Mouse (Mus musculus): ENCODE results near the gene Kctd13.

Kctd13 gene

DNA sequence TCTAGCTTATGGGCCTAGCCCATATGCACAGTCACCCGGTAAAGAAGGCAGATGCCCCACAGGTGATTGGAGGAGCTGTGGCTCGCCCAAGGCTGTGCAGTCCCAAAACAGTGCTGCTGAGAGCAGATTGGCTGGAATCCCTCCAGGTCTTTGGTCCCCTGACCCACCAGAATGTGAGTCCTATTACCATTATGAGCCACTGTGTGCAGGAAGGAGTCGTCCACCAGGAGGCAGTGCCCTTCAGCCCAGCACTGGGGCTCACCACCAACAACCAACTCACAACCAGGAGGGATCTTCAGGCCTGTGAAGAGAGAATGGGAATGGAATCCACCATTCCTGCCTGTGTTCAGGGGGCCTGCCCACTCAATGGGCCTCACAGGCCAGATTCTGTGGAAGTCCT lies 17.9 kb downstream of the Kctd13 start:
- no peak for DNase-seq (ENCODE audit: low read depth)

DNA sequence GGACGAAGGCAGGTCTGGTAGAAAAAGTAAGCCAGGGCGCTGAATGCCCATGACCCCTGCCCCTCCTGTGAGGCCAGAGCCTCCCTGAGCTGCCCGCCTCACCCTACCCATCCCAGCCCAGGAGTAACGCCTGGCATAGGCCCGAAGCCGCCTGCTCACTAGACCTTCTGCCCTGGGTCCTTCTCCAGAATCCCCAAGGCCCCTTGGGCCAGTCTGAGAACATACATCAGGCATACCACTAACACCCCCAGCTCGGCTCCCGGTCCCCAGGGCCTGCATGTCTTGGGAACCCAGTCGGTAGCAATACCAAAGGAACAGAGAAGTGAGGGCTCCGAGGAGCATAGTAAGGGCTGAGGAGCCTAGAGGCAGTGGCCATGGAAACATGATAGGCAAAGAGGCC lies 19.9 kb downstream of the Kctd13 start:
- DNase-seq (ENCODE audit: low read depth): no peak

DNA sequence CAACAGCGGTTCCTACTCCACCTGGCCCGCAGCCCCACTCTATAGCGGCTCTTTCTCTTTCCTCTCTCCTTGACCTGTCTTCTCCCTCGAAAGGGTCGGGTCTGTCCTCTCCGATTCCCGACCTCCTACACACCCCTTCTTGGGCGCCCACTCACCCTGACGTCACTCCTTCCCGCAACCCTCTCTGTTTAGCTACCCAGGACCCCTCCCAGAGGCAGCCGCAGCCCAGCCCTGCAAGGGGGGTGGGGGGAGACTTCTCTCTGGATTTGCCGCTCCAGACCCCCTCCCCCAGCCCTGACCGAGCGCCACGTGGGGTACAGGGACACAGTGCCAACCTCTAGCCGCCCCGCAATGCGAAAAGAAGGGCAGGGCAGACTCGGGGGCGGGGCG lies 20.7 kb downstream of the Kctd13 start, which contains the start of gene Asphd1:
TSS of gene Asphd1 (minus strand) at position 180 of the 390 bp plus-strand sequence.
- DNase-seq (ENCODE audit: low read depth): no peak

DNA sequence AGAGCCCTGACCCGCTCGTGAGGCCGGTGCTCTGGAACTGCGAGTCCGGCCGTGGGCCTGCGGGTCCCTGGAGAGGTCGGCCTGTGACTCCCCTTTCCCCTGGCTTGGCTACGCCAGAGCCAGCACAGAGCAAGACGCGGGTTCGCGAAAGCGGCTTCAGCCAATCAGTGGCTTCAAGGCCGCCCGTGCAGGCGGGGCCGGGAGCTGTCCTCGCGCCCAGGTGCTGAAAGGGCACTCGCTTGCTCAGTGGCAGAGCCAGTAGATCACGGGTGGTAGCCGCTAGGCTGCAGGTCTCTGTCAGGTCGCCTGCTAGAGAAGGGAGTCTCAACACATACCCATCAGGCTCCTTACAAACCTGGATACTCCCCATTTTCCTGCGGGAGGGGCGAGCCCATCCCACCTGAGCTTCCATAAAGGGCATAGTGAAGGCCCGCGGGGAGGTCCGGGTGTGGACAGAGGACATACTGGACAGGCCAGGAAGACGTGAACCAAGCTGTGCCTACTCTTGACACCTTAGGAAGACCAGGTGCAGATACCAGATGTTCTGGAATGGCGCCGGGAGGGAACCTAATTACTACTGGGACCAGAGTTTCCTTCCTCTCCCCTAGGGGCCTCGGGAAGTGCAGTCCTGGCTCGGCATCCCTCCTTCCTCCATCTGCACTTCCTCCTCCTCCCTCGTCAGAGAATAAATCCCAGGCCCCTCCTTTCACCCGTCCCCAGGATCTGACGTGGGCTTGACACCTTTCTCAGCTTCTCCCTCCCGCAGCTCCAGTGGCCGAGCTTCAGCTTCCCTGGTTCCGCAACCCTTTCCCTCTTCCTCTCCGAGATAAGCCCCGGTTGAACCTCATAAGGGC lies 21.3 kb downstream of the Kctd13 start, which contains the start of gene Sez6l2:
TSS of gene Sez6l2 (plus strand) at position 771 of the 854 bp plus-strand sequence.
- DNase-seq (ENCODE audit: low read depth): no peak

DNA sequence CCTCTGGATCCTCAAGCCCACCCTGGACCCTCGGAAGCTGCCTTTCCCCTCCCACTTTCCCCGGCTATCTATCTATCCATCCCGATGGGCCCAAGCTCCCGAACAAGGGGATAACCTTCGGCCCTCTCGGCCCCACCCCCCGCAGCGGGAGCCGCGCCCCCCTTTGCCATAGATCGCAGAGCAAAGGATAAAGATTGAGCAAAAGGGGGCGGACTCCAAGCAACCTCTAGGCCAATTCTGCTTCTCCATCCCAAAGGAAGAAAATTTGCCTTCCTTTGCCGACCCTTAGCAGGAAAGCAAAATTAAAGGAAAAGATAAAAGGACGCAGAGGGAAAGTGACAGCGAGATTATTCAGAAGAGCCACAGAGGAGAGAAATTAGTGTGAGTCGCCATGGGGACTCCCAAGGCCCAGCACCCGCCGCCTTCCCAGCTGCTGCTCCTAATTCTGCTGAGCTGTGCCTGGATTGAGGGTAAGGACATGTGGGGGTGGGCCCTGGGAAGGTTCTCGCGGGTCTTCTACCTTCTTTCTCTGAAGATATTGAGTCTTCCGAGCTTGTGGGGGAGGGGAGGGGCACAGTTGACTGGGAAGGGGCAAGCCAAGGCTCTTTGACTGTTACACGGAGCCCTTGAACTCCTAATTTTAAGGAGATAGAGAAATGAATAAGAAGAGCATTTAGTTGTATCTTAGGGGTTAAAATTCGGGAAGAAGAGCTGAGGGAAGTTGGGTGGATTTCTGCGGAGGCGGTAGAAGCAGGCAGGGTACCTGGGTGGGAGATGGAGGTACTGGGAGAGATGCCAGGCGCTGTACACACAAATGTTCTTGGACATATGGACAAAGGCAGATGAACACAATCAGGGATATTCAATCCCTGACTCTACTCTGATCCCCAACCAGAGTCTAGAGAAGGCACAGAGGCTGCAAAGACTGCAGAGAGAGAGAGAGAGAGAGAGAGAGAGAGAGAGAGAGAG lies 22.3 kb downstream of the Kctd13 start:
- DNase-seq (ENCODE audit: low read depth): no peak

DNA sequence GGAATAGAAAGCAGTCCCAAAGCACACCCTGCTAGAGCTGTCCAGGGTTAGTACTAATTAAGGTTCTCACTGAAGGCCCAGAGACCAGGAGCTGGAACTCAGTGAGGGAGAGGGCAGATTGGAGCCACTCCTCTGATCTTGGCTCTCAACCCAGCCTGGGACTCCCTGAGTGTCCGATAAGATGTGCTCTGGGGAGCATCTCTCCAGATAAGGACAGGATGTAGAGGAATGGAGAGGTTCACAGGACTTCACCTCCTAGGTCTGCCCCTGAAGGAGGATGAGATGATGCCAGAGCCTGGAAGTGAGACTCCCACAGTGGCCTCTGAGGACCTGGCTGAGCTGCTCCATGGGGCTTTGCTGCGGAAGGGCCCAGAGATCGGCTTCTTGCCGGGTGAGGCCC lies 23.1 kb downstream of the Kctd13 start:
- DNase-seq (ENCODE audit: low read depth): no peak

DNA sequence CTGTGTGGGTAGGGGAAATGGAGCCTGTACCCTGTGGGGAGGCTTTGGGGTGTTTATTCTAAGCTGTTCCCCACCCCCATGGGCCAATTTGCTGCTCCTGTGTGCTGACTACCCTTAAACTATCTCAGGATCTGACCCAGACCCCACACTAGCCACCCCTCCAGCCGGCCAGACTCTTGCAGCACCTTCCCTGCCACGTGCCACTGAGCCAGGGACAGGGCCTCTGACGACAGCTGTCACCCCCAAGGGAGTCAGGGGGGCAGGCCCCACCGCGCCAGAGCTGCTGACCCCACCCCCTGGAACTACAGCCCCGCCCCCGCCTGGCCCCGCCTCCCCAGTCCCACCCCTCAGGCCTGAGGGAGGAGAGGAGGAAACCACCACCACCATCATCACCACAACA lies 24.0 kb downstream of the Kctd13 start:
- no peak for DNase-seq (ENCODE audit: low read depth)

DNA sequence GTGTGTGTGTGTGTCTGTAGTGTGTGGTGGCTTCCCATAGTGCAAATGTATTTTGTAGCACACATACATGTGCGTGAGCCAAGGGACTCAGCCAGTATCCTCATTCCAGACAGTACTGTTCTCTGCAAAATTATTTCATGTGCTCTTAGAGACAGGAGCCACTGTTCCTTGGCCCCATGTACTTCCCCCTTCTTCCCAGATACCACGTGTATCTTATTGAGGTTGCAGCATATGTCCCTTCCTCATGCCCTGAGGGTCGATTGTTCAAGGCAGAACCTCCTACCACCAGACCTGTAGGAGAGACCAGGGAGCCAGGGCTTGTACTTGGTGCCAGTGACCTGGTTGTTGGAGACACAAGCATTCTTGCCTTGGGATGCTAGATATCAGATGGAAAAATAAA lies 26.4 kb downstream of the Kctd13 start:
- no peak for DNase-seq (ENCODE audit: low read depth)

DNA sequence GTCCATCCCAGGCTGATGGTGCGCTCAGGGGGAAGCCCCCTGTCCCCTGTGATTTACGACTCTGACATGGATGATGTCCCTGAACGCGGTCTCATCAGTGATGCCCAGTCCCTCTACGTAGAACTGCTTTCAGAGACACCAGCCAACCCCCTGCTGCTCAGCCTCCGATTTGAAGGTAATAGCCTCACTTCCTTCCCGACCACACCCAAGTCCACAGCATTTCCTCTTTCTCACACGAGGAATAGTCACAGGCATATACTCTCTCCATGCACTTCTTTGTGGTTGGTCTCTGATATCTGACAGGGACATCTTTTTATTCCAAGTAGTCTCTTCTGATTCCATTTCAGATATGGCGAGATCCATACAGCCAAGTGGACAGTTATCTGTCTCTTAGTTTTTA lies 31.1 kb downstream of the Kctd13 start:
- DNase-seq (ENCODE audit: low read depth): no peak

DNA sequence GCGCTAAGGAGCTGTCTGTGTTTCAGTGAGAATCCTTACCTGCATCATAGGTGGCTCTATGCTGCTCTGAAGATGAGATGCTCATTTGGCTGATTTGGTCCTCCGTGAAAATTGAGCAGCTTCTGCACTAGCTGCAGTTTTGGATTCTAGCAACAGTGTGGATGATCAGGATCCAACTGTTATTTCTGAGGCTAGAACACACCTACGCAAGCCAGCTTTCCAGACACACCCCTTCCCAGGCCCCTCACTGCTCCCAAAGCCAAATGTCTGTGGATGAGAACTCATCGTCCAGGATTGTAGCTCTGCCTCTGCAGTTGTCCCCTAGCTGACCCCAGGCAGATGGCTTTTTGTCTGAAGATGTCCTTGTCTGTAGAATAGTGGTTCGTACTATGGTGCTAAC lies 32.4 kb downstream of the Kctd13 start:
- DNase-seq (ENCODE audit: low read depth): no peak

DNA sequence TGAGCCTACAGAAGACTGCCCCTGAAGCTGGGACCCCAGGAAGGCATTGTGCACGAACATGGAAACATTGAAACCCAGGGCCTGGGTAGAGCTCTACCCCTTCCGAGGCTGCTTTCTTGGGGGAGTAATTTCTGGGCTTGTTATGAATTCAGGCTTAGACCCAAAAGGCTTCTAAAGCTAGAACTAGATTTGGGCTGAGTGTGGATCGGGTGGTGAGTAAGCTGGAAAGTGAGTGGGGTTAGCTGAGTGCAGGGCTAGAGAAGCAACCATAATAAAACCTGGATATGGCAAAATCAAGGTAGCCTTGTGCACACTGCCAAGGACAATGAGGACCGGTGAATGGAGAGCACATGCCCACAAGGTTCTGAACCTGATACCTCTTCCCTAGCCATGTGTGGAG lies 33.3 kb downstream of the Kctd13 start:
- DNase-seq (ENCODE audit: low read depth): no peak

DNA sequence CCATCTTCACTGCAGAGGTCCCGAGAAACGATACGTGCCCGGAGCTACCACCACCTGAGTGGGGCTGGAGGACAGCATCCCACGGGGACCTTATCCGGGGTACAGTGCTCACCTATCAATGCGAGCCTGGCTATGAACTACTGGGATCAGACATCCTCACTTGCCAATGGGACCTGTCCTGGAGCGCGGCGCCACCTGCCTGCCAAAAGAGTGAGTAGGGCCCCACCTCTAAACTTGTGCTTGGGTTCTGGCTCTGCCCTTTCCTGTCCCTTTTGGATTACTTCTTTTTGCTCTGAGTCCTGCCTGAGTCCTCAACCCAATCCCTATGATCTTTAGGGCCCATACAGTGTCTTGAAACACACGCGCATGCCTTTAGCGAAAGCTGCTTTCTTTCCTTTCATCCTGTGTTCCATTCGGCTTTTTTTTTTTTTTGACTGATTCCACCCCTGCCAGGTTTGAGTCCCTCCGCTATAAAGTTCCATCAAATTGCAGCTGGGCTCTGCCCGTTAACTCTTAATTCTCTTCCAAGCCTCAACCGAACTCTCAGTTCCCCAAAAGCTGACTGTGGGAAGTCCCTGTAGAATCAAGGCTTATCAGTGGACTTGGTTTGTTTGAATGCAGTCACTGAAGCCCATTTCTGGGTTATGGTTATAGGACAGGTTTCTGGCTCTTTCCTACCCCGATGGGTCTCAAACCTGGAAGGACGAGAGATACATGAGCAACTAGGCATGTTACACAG lies 35.0 kb downstream of the Kctd13 start:
- DNase-seq (ENCODE audit: low read depth): no peak

DNA sequence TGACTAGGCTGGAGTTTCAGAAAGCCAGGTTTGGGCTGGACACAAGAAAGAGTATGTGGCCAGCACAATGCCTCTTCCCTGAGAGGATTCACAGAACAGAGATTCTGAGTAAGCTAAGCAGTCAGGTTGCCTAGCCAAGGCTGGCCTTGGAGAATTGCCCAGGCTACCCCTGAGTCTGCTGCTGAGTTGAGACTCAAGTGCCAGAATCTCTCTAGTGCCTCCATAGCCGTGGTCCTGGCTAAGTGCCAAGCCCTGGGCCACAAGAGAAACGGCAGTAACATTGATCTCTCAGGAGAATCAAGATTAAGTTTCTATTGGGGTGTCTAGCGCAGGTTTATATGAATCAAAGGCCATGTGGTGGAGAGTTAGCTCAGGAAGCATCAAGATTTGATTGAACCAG lies 36.9 kb downstream of the Kctd13 start:
- DNase-seq (ENCODE audit: low read depth): no peak

DNA sequence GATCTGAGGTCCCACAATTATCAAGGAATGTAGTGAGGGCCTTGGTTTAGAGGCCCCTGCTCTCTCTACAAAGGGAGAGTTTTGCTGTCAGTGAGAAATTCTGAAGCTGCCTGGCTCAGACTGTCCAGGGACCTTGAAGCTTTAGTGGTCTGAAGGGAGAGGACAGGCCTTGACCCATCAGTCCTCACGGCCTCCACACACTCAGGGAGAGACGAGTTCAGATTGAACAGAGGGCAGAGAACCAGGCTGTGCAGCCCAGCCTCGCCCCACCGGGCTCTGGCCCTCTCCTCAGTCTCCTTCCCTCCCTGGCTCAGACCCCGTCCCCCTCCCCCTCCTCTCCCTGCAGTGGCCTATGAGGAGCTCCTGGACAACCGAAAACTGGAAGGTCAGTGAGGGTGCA lies 38.7 kb downstream of the Kctd13 start:
- DNase-seq (ENCODE audit: low read depth): no peak

DNA sequence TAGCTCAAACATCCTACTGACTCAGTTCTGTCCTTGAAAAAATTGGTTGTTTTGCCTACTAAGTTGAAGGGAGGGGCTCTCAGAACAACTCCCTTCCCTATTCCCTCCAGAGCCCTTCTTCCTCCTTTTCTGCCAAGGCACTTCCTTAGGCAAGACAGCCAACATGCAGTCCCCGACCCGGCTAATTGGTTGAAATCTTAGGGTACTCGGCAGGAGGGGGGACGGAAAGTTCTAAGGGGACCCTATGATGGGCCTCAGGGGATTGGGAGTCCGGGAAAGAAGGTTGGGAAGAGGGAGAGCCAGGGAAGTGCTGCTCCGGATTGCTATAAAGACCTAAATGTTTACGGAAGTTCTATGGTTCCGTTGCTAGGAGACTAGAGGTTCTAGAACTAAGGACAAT lies 46.8 kb downstream of the Kctd13 start:
- DNase-seq (ENCODE audit: low read depth): no peak

DNA sequence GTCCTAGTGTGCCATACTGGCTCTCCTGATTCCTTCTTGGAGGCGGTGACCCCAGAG lies 47.0 kb downstream of the Kctd13 start, which contains the start of gene Cdipt:
TSS of gene Cdipt (plus strand) at position 22 of the 57 bp plus-strand sequence.
- DNase-seq (ENCODE audit: low read depth): no peak

DNA sequence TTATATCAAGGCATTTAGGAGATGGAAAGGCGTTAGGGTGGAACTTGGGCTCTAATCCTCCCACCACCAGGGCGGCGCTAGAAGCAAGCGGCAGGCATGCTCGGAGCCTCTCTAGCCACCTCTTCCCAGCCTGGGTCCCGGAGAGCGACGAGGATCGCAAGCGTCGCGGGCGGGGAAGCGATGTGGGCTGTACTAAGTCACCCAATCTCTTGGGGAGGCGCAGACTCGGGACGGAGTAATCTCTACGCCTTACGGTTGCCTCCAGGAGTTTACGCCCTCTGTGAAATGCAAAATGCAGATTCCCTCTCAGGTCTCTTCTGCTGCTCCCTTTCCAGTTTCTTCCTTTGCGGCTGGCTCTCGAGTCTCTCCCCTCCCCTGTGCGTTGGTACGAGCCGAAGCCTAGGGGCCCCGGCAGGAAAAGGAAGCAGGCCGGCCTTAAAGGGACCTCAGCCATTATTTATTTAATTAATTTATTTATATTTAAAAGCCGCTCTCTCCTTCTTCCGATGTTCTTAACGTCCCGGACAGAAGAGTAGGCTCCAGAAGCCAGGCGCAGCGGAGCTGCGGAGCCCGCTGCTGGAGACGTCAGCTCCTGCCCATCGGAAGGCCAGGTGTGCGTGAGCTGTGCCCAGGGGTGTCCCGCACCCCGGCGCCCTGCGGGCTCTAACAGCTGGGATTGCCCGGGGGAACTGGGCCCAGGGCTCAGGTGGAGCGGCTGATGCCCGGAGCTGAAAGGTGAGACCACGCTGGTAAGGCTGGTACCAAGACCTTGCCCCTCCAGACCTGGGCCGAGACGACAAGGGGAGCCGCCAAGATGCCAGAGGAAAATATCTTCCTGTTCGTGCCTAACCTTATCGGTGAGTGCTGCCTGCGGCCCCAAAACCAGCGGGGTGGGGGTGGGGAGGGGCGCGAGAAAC lies 47.5 kb downstream of the Kctd13 start, which contains the start of gene Cdiptos:
TSS of gene Cdiptos (minus strand) at position 149 of the 917 bp plus-strand sequence.
- peak; percentile 86 for DNase-seq (ENCODE audit: low read depth)

DNA sequence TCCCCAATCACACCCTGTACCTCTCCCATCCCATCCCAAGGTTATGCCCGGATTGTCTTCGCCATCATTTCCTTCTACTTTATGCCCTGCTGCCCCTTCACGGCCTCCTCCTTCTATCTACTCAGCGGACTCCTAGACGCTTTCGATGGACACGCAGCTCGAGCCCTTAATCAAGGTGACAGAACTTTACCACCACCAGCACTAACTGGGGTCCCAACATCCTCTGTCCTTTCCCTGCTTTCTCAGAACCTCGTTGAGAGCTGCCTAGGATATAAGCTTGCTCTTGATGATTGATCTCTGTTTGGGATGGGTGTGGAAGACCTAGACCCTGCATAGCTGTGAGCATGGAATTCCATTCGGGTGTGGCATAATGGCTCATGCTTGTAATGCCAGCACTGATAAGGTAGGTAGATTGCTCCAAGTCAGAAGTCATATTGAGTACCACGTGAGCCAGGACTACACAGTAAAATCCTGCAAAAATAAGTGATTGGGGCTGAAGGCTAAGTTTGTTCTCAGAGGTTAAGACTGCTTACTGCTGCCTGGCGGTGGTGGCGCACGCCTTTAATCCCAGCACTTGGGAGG lies 48.3 kb downstream of the Kctd13 start:
- DNase-seq (ENCODE audit: low read depth): no peak

DNA sequence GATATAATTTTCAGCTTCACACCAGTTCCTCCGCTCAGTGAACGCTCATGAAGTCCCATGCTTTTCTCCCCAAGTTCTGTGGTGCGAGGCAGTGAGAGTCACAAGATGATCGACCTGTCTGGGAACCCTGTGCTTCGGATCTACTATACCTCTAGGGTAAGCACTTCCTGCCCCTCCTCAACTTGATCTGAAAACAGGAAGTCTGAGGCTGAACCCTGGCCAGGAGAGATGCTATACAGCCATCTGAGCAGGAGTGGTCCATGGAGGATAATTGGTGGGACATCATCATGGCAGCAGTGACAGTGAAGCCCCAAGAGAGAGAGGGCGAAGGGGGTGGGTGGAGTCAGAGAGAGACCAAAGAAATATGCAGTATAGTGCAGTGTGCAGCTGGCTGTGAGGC lies 50.2 kb downstream of the Kctd13 start:
- DNase-seq (ENCODE audit: low read depth): no peak

DNA sequence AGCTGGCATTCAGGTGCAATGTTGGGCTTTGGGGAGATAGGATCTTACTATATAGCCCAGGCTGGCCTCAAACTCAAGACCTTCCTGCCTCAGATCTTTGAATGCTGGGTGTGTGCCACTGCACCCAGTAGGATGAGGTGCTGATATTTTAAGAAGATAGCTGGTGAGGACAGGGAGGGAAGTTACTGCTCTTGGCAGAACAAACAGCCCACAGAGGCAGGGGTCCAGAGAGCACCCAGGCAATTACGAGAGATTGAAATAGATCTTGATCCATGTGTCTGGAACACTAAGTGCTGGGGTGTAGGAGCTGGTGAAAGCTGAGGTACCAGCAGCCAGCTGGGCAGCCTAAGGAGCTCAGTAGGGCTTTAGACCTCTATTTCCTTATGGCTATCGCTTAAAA lies 52.9 kb downstream of the Kctd13 start:
- no peak for DNase-seq (ENCODE audit: low read depth)

DNA sequence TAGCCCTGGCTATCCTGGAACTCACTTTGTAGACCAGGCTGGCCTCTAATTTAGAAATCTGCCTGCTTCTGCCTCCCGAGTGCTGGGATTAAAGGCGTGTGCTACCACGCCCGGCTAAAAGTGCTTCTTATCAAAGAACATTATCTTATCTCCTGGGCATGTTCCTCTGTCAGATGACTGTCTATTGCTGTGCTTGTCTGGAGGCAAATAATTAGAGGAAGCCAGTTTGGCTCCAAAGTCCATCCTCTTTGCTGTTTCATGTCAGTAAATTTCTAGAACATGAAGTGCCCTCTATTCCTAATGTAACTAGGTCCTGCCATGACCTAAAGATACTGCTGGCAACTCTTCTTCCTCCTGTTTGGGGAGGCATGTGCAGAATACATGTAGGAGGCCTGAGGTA lies 53.4 kb downstream of the Kctd13 start:
- DNase-seq (ENCODE audit: low read depth): no peak
